Mouse (Mus musculus) liver, postnatal 0 days (tissue): ENCODE data around the gene Tchhl1.

Experiments used
- CTCF ChIP-seq: sonication (generic); IDR thresholded peaks from 2 replicates; pipeline ENCODE4 v1.5.1; 2016; ENCODE audit warnings: antibody characterized with exemption, low read depth
- EP300 ChIP-seq: IDR thresholded peaks from 2 replicates; pipeline ENCODE4 v1.6.1; 2016; ENCODE audit warnings: antibody characterized with exemption, low read depth, mild to moderate bottlenecking

- TF ChIP-seq CTCF (no peak), EP300 (no peak)
Observed at GRCm38 (mm10) chr3:93443501-93444101, 25.0 kb upstream of the Tchhl1 start.
